Comparison of ENCODE assay signal across 14 mouse cellular contexts in genomic region chr5:98146895-98147294, GRCm38 (mm10). TPM values are rescaled to one million over a fixed set of nuclear protein-coding genes. Genes with fewer than 3 reads are reported as not detected.
"Had no signal": no experiment of that assay in that cellular context is flagged by ENCODE, and none has a peak within 500 bp of the region (broad histone marks: within the 10 kb centered on the region; RNA-seq: fewer than 3 reads in every experiment).

No protein-coding gene starts in this region.

- H3K9me3 ChIP-seq: limb, embryonic 15.5 days; liver, embryonic 13.5 days; lung, embryonic 15.5 days; midbrain, embryonic 10.5 days; neural tube, embryonic 13.5 days had no signal

- H3K4me3 ChIP-seq: limb, embryonic 15.5 days; liver, embryonic 13.5 days; lung, embryonic 15.5 days; midbrain, embryonic 10.5 days; myocyte; neural tube, embryonic 13.5 days had no signal

- H3K27me3 ChIP-seq: limb, embryonic 15.5 days; liver, embryonic 13.5 days; lung, embryonic 15.5 days; neural tube, embryonic 13.5 days had no signal

- H3K4me1 ChIP-seq: limb, embryonic 15.5 days; liver, embryonic 13.5 days; lung, embryonic 15.5 days; midbrain, embryonic 10.5 days; neural tube, embryonic 13.5 days had no signal

- H3K36me3 ChIP-seq: limb, embryonic 15.5 days; liver, embryonic 13.5 days; lung, embryonic 15.5 days; midbrain, embryonic 10.5 days; neural tube, embryonic 13.5 days had no signal

- DNase-seq: kidney, adult 18-20 months; kidney, postnatal 10 days; liver, embryonic 13.5 days; liver, postnatal 0 days; midbrain, embryonic 14.5 days; right cerebral cortex, postnatal 14 days; thymus, postnatal 36 days had no signal

- H3K27ac ChIP-seq: limb, embryonic 15.5 days; liver, embryonic 13.5 days; lung, embryonic 15.5 days; midbrain, embryonic 10.5 days; neural tube, embryonic 13.5 days had no signal

RNA-seq across cellular contexts. Expression of gene Prdm8, which starts 20.1 kb away (rescaled TPM):
- polyA plus RNA-seq: kidney, embryonic 14.5 days; liver, embryonic 13.5 days; liver, postnatal 0 days; thymus, postnatal 0 days had no signal
